31 mouse cellular contexts compared by ENCODE assay signal in genomic region chr3:127140590-127140989, GRCm38 (mm10).
"Had no signal": no experiment of that assay in that cellular context is flagged by ENCODE, and none has a peak within 500 bp of the region (broad histone marks: within the 10 kb centered on the region; RNA-seq: fewer than 3 reads in every experiment).

No protein-coding gene starts in this region.

- H3K27ac ChIP-seq: limb, embryonic 13.5 days; limb, embryonic 15.5 days; liver, embryonic 12.5 days; liver, embryonic 13.5 days; liver, embryonic 14.5 days; liver, embryonic 15.5 days; lung, embryonic 15.5 days; macrophage; midbrain, embryonic 10.5 days; midbrain, embryonic 12.5 days; midbrain, embryonic 13.5 days; midbrain, embryonic 15.5 days; neural tube, embryonic 12.5 days had no signal

- H3K4me2 ChIP-seq: limb, embryonic 12.5 days; limb, embryonic 13.5 days; limb, embryonic 15.5 days; liver, embryonic 11.5 days; liver, embryonic 12.5 days; liver, embryonic 13.5 days; liver, embryonic 15.5 days; lung, embryonic 14.5 days; lung, embryonic 15.5 days; midbrain, embryonic 12.5 days; midbrain, embryonic 13.5 days; midbrain, embryonic 15.5 days; neural tube, embryonic 12.5 days; neural tube, embryonic 13.5 days had no signal

- H3K9me3 ChIP-seq: limb, embryonic 10.5 days; limb, embryonic 12.5 days; limb, embryonic 13.5 days; limb, embryonic 15.5 days; liver, embryonic 12.5 days; liver, embryonic 13.5 days; liver, embryonic 15.5 days; lung, embryonic 15.5 days; midbrain, embryonic 10.5 days; midbrain, embryonic 12.5 days; midbrain, embryonic 13.5 days; midbrain, embryonic 15.5 days; neural tube, embryonic 12.5 days; neural tube, embryonic 13.5 days had no signal

- H3K27me3 ChIP-seq: limb, embryonic 12.5 days; limb, embryonic 13.5 days; limb, embryonic 15.5 days; liver, embryonic 12.5 days; liver, embryonic 13.5 days; liver, embryonic 15.5 days; lung, embryonic 15.5 days; megakaryocyte, embryonic 14.5 days; midbrain, embryonic 12.5 days; midbrain, embryonic 13.5 days; midbrain, embryonic 15.5 days; neural tube, embryonic 12.5 days; neural tube, embryonic 13.5 days had no signal

- DNase-seq: left cerebral cortex, postnatal 4 days; liver; liver, embryonic 13.5 days; liver, postnatal 0 days; lung, adult 18-20 months; lung, adult 2 months; lung, embryonic 14.5 days; lung, postnatal 10 days; lung, postnatal 14 days; lung, postnatal 36 days; lung, postnatal 4 days; midbrain, embryonic 14.5 days had no signal

- H3K4me3 ChIP-seq: limb, embryonic 10.5 days; limb, embryonic 12.5 days; limb, embryonic 13.5 days; limb, embryonic 15.5 days; liver, embryonic 12.5 days; liver, embryonic 13.5 days; liver, embryonic 15.5 days; lung, embryonic 15.5 days; megakaryocyte, embryonic 14.5 days; midbrain, embryonic 10.5 days; midbrain, embryonic 12.5 days; midbrain, embryonic 13.5 days; midbrain, embryonic 15.5 days; myocyte; neural tube, embryonic 12.5 days; neural tube, embryonic 13.5 days had no signal

- ATAC-seq: liver, embryonic 12.5 days; liver, postnatal 0 days; lung, postnatal 0 days; midbrain, embryonic 13.5 days had no signal

- H3K36me3 ChIP-seq: limb, embryonic 10.5 days; limb, embryonic 12.5 days; limb, embryonic 13.5 days; limb, embryonic 15.5 days; liver, embryonic 12.5 days; liver, embryonic 13.5 days; liver, embryonic 15.5 days; lung, embryonic 15.5 days; midbrain, embryonic 10.5 days; midbrain, embryonic 12.5 days; midbrain, embryonic 13.5 days; midbrain, embryonic 15.5 days; neural tube, embryonic 12.5 days; neural tube, embryonic 13.5 days had no signal

- H3K4me1 ChIP-seq: limb, embryonic 15.5 days; liver, embryonic 12.5 days; liver, embryonic 13.5 days; liver, embryonic 15.5 days; lung, embryonic 15.5 days; megakaryocyte, embryonic 14.5 days; midbrain, embryonic 10.5 days; midbrain, embryonic 12.5 days; midbrain, embryonic 15.5 days had no signal

- H3K9ac ChIP-seq: limb, embryonic 12.5 days; limb, embryonic 13.5 days; limb, embryonic 15.5 days; liver, embryonic 12.5 days; liver, embryonic 13.5 days; liver, embryonic 14.5 days; liver, embryonic 15.5 days; liver, postnatal 0 days; lung, embryonic 14.5 days; lung, embryonic 15.5 days; midbrain, embryonic 12.5 days; midbrain, embryonic 13.5 days; midbrain, embryonic 15.5 days; neural tube, embryonic 12.5 days; neural tube, embryonic 13.5 days had no signal
